Mouse (Mus musculus) neural tube, embryonic 12.5 days (tissue): Measurements from ENCODE around the gene Cdc34. TPM values are rescaled to one million over a fixed set of nuclear protein-coding genes. Genes with fewer than 3 reads are reported as not detected.

Experiments
- ATAC-seq: fragments of 200-750 bp; cut with Nextera tagmentation; 2 replicates; pipeline ENCODE4 v1.8.0; 2017; ENCODE audit warnings: low read depth, mild to moderate bottlenecking, moderate TSS enrichment, moderate library complexity; ENCODE audit not compliant: low FRiP score
- H3K27ac ChIP-seq: fragments of 300-500 bp; sonication (generic); 2 replicates; pipeline ENCODE4 v1.5.1; 2016
- H3K27me3 ChIP-seq: fragments of 300-500 bp; sonication (generic); replicated peaks from 2 replicates; pipeline ENCODE4 v1.6.1; 2016; ENCODE audit warnings: mild to moderate bottlenecking
- H3K36me3 ChIP-seq: fragments of 300-500 bp; sonication (generic); 2 replicates; pipeline ENCODE4 v1.6.1; 2016; ENCODE audit warnings: mild to moderate bottlenecking
- H3K4me1 ChIP-seq: fragments of 300-500 bp; sonication (generic); 2 replicates; pipeline ENCODE4 v1.6.1; 2016
- H3K4me2 ChIP-seq: fragments of 300-500 bp; sonication (generic); replicated peaks from 2 replicates; pipeline ENCODE4 v1.6.1; 2016; ENCODE audit warnings: mild to moderate bottlenecking
- H3K4me3 ChIP-seq: fragments of 300-500 bp; sonication (generic); 2 replicates; pipeline ENCODE4 v1.5.1; 2016
- H3K9ac ChIP-seq: fragments of 300-500 bp; sonication (generic); 2 replicates; pipeline ENCODE4 v1.6.1; 2016; ENCODE audit warnings: mild to moderate bottlenecking
- H3K9me3 ChIP-seq: fragments of 300-500 bp; sonication (generic); 2 replicates; pipeline ENCODE4 v1.6.1; 2016; ENCODE audit warnings: mild to moderate bottlenecking
- WGBS: fragments of 180-500 bp; shearing (Covaris S2); methylation state at CpG from one replicate; pipeline ENCODE4 v1.1.7; 2016; 5-methylcytosine and 5-hydroxymethylcytosine counted together
- polyA plus RNA-seq: library from polyadenylated mRNA; unstranded; fragments of >200 nt; fragmentation: Nextera tagmentation; extraction: Ambion mirVana; gene quantifications from 2 replicates; pipeline ENCODE4 v1.2.1, GENCODE M21; 2016

Cdc34 gene
- polyA plus RNA-seq, 1 experiment from 2014 or later: 136 TPM

DNA sequence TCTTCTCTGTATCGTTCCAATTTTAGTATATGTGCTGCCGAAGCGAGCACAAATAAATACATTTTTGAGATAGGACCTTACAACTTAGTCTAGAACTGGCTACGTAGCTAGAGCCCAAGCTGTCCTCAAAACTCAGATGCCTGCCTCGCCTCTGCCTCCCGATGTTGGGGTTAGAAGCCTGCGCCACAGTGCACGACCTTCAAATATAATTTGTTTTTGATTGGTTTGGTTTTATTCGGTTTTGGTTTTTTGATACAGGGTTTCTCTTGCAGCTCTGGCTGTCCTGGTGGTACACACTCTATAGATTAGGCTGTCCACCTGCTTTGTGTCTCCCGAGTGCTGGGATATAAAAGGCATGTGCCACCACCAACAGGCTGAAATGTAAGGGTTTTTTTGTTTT lies 21.5 kb downstream of the Cdc34 start:
- no peak overlapping the region for H3K9ac ChIP-seq
- H3K27ac ChIP-seq: no peak overlapping the region
- H3K9me3 ChIP-seq: no peaks in the 10 kb centered on the region
- H3K4me3 ChIP-seq: peak overlapping the region; percentile 65; the same call in 1 of the 2 replicates
- H3K27me3 ChIP-seq: no peaks in the 10 kb centered on the region
- H3K4me2 ChIP-seq: peak overlapping the region; percentile 95
- 77% methylated on average over 10 of the region's 10 CpGs for WGBS
- peaks cover 27% of the 10 kb centered on the region for H3K4me1 ChIP-seq
- H3K36me3 ChIP-seq: peaks cover 1% of the 10 kb centered on the region
- ATAC-seq: no peak; the same call in 1 of the 2 replicates

DNA sequence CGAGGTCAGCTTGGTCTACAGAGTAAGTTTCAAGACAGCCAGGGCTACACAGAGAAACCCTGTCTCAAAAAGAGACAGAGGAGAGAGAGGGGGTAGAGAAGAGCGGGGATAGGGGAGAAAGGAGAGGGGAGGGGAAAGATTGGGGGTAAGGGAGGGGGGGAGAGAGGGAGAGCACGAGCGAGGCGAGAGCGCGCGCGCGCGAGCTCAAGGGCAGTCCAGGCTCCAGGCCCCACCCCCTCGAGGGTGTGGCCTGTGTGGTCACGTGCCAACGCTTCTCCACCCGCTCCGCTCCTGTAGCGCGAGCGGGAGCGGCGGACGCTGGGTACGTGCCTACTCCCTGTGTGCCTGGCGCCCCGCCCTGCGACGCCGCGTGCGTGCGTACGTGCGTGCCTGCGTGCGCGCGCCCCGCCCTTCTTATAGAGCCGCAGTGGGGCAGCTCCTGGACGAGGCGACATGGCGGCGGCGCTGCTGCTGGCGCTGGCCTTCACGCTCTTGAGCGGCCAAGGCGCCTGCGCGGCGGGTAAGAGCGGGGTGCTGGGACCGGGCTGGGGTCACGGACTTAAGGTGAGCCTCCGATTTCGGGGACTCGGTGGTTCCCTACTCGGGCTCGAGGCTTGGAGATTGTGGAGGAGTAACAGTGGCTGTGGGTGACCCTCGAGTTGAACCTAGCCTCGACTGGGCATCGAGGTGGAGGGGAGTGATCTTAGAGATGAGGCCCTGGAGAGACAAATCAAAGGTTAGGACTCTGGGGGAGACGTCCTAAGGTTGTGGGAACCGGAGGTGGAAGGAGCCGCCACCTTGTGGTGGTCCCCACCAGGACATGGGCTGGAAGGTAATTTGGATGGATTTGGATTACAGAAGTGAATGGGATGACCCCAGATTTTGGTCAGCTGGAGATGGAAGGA lies 22.3 kb downstream of the Cdc34 start, which contains the start of gene Bsg:
TSS of gene Bsg (plus strand) at position 427 of the 905 bp plus-strand sequence.
- Histone ChIP-seq H3K36me3 (peaks cover 9% of the 10 kb centered on the region), H3K27ac (no peak within 1 kb of the TSS), H3K9me3 (no peaks in the 10 kb centered on the region), H3K27me3 (no peaks in the 10 kb centered on the region), H3K4me2 (peak within 1 kb of the TSS; percentile 95), H3K4me3 (peak within 1 kb of the TSS; percentile 65), H3K9ac (peak within 1 kb of the TSS; percentile 80), H3K4me1 (peaks cover 31% of the 10 kb centered on the region)
- under 1% methylated on average over 65 of the region's 65 CpGs for WGBS
- peak; percentile 95 for ATAC-seq

DNA sequence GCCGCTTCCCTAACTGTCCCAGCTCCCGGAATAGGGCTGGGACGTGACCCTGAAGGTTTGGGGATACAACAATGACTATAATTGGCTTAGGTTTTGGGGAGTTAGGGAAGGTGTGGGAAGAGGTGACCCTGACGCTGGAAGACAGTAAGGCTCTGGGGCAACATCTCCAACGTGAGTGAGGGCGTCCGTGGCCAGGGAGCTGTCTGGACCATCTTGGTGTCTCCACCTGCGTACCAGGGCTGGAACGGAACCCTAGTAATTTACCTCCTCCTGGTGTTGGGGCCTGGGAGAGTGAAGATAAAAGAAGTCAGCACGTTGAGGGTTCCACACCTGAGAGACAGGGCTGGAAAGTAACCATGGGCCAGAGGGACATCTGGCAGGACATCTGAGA lies 23.0 kb downstream of the Cdc34 start:
- peaks cover 31% of the 10 kb centered on the region for H3K4me1 ChIP-seq
- peak overlapping the region; percentile 65 for H3K4me3 ChIP-seq
- peak overlapping the region; percentile 80 for H3K9ac ChIP-seq
- WGBS: 8% methylated on average over 10 of the region's 10 CpGs
- no peaks in the 10 kb centered on the region for H3K9me3 ChIP-seq
- H3K4me2 ChIP-seq: peak overlapping the region; percentile 95
- peak; percentile 7 for ATAC-seq
- no peaks in the 10 kb centered on the region for H3K27me3 ChIP-seq
- H3K36me3 ChIP-seq: peaks cover 16% of the 10 kb centered on the region
- H3K27ac ChIP-seq: no peak overlapping the region

GRCm38 (mm10) chr10:79705951-79706350 lies 24.0 kb downstream of the Cdc34 start:
- no peaks in the 10 kb centered on the region for H3K27me3 ChIP-seq
- H3K36me3 ChIP-seq: peaks cover 26% of the 10 kb centered on the region
- H3K27ac ChIP-seq: no peak overlapping the region
- ATAC-seq: no peak
- H3K9me3 ChIP-seq: no peaks in the 10 kb centered on the region
- WGBS: 85% methylated on average over 5 of the region's 5 CpGs
- H3K4me2 ChIP-seq: peak overlapping the region; percentile 95
- H3K4me1 ChIP-seq: peaks cover 31% of the 10 kb centered on the region
- peak overlapping the region; percentile 80 for H3K9ac ChIP-seq
- peak overlapping the region; percentile 65 for H3K4me3 ChIP-seq

DNA sequence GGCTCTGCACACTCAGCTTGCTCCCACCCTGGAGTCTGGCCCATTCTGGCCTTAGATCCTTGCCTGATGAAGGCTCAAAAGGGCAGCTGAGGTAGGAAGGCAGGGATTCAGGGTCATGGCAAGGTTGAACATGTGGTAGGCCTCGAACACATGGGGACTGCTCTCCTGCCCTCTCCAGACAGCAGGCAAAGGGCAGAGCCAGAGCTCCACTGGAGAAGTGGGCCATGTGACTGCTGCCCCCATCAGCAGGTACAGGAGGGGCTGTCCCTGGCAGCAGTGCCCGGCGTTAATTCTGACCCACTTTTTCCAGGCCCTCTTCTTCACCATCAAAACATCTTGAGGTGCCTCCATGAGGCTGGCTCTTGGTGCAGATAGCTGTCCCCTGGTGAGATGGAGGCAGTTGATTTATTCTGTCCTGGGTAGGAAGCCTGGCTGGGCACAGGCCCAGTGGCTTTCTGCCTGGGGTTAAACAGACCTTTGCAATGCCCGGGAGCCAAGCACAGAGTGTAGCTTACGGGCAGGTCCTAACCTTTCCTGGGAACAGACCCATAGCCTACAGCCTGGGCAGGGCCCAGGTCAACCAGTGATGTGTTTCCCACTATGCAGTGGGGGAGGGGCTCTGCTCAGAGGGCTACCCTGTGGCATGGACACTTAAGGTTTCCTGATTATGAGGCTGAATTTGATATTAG lies 24.6 kb downstream of the Cdc34 start:
- peak overlapping the region; percentile 95 for H3K4me2 ChIP-seq
- H3K27ac ChIP-seq: no peak overlapping the region
- H3K9me3 ChIP-seq: no peaks in the 10 kb centered on the region
- peaks cover 32% of the 10 kb centered on the region for H3K36me3 ChIP-seq
- H3K4me1 ChIP-seq: peaks cover 31% of the 10 kb centered on the region
- peak overlapping the region; percentile 80; the same call in 1 of the 2 replicates for H3K9ac ChIP-seq
- H3K27me3 ChIP-seq: no peaks in the 10 kb centered on the region
- ATAC-seq: no peak
- H3K4me3 ChIP-seq: peak overlapping the region; percentile 65
- 86% methylated on average over 5 of the region's 5 CpGs for WGBS

DNA sequence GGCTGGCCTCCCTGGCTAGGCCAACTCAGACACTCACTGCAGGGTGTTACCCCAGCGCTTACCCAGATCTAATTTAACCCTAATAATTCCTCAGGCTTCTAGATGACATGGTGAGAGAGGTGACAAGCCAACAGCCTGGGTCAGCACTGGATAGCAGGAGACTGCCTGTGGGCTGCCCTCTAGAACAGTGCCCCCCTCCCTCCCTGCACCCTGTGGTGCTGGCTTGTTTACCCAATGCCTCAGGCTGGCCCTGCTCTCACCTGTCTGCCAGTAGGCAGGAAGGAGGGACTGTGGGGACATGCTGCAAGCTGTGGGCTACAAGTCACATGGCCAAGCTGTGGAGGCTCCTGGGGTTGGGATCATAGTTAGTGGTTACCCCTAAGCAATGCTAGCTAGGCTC lies 25.2 kb downstream of the Cdc34 start:
- Histone ChIP-seq H3K27me3 (no peaks in the 10 kb centered on the region), H3K27ac (no peak overlapping the region), H3K4me3 (no peak overlapping the region), H3K9ac (no peak overlapping the region), H3K36me3 (peaks cover 38% of the 10 kb centered on the region), H3K4me2 (peak overlapping the region; percentile 95), H3K4me1 (peaks cover 31% of the 10 kb centered on the region), H3K9me3 (no peaks in the 10 kb centered on the region)
- 84% methylated on average over 1 of the region's 1 CpGs for WGBS
- ATAC-seq: no peak

GRCm38 (mm10) chr10:79707759-79708158 lies 25.8 kb downstream of the Cdc34 start:
- Histone ChIP-seq H3K4me3 (no peak overlapping the region), H3K27me3 (no peaks in the 10 kb centered on the region), H3K36me3 (peaks cover 38% of the 10 kb centered on the region), H3K9me3 (no peaks in the 10 kb centered on the region), H3K9ac (no peak overlapping the region), H3K4me2 (no peak overlapping the region), H3K27ac (no peak overlapping the region), H3K4me1 (peaks cover 31% of the 10 kb centered on the region)
- no peak for ATAC-seq
- whole genome bisulfite sequencing: 72% methylated on average over 4 of the region's 4 CpGs

DNA sequence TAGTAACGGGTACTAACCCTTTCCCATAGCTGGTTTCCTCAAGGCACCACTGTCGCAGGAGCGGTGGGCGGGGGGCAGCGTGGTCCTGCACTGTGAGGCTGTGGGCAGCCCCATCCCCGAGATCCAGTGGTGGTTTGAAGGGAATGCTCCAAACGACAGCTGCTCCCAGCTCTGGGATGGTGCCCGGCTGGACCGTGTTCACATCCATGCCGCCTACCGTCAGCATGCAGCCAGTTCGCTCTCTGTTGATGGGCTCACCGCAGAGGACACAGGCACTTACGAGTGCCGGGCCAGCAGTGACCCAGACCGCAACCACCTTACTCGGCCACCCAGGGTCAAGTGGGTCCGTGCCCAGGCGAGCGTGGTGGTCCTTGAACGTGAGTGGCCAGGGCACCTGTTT lies 26.7 kb downstream of the Cdc34 start:
- no peak overlapping the region for H3K9ac ChIP-seq
- peaks cover 38% of the 10 kb centered on the region for H3K36me3 ChIP-seq

DNA sequence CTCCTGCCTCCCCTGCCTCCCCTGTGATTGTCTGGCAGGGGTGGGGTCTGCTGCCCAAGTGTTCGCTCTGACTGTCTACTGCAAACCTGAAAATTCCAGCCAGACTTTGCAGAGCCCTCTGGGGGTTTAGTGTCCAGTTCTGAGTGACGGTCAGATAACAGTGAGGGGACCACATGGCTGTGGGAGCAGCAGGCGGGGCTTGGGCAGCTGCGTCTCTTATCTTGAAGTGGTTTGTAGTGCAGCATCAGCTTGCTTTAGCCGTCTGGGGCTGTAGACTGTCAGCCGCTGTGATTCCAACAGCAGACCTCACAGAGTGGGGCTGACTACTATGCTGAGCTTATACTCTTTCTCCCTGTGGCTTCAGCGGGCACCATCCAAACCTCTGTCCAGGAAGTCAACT lies 27.3 kb downstream of the Cdc34 start:
- Histone ChIP-seq H3K27ac (no peak overlapping the region), H3K4me1 (peaks cover 31% of the 10 kb centered on the region), H3K4me3 (no peak overlapping the region), H3K9me3 (no peaks in the 10 kb centered on the region), H3K27me3 (0 out of 2 replicates have a peak, but pooled peaks cover 2% of the 10 kb centered on the region), H3K4me2 (no peak overlapping the region), H3K36me3 (peaks cover 38% of the 10 kb centered on the region), H3K9ac (no peak overlapping the region)
- ATAC-seq: no peak
- 85% methylated on average over 7 of the region's 7 CpGs for WGBS

More for the DNA sequence above, 26.7 kb downstream of the Cdc34 start:
- Histone ChIP-seq H3K27ac (no peak overlapping the region), H3K4me3 (no peak overlapping the region), H3K9me3 (no peaks in the 10 kb centered on the region), H3K4me2 (no peak overlapping the region), H3K27me3 (0 out of 2 replicates have a peak, but pooled peaks cover under 1% of the 10 kb centered on the region), H3K4me1 (peaks cover 31% of the 10 kb centered on the region)
- no peak for ATAC-seq
- WGBS: 91% methylated on average over 21 of the region's 21 CpGs

DNA sequence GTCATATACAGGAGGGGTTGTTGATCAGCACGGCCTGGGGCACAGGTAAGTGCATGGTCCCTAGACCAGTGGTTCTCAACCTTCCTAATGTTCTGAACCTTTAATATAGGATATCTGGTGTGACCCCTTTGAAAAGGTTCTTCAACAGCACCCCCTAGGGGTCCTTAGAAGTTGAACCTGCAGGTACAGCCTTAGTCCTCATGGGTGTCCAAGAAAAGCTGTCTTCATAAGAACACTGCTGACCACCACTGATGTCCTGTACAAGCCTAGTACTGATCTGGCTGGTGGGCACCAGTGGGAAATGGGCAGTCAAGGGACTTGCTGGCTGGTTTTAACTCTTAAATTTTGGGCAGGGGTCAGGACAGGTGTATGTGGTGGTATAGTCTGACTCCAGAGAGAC lies 30.0 kb downstream of the Cdc34 start:
- H3K36me3 ChIP-seq: peaks cover 38% of the 10 kb centered on the region
- 0 out of 2 replicates have a peak, but pooled peaks have one; percentile 7 for ATAC-seq

DNA sequence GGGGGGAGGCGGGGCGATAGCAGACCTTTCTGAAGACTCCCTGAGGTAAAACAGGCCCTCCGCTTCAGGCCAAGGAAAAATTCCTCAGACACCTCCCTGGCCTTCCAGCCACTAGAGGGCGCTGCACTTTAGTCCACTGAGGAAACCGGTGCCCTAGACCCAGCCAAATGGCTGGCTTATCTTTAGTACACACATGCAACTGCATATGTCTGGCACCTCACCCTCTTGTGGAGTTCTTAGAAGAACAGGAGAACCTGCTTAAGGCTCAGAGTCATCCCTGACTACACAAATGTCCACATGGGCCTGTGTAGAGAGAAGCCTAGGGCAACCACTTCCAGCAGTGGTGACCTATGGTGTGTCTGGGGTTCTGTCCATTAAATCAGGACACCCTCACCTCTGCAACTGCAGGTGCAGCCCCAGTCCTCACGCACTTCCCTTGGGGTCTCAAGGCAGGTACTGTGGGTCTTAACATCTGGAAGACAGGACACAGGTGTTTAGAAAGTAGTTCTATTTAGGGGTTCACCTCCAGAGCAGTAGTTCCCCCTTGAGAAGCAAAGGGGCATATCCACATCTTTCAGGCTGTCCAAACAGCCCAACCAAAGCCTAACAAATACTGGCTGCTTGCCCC lies 30.6 kb downstream of the Cdc34 start:
- Histone ChIP-seq H3K4me1 (peaks cover 23% of the 10 kb centered on the region), H3K4me2 (no peak overlapping the region), H3K9me3 (no peaks in the 10 kb centered on the region), H3K4me3 (no peak overlapping the region), H3K9ac (no peak overlapping the region), H3K36me3 (peaks cover 38% of the 10 kb centered on the region), H3K27ac (no peak overlapping the region), H3K27me3 (peaks cover 34% of the 10 kb centered on the region)
- peak; percentile 28; the same call in 1 of the 2 replicates for ATAC-seq
- 14% methylated on average over 5 of the region's 6 CpGs for WGBS

More for the DNA sequence above, 30.0 kb downstream of the Cdc34 start:
- no peak overlapping the region for H3K9ac ChIP-seq
- 84% methylated on average over 1 of the region's 1 CpGs for WGBS
- peaks cover 28% of the 10 kb centered on the region for H3K27me3 ChIP-seq
- no peaks in the 10 kb centered on the region for H3K9me3 ChIP-seq
- no peak overlapping the region for H3K4me3 ChIP-seq
- no peak overlapping the region for H3K4me2 ChIP-seq
- H3K4me1 ChIP-seq: peaks cover 19% of the 10 kb centered on the region
- H3K27ac ChIP-seq: no peak overlapping the region

DNA sequence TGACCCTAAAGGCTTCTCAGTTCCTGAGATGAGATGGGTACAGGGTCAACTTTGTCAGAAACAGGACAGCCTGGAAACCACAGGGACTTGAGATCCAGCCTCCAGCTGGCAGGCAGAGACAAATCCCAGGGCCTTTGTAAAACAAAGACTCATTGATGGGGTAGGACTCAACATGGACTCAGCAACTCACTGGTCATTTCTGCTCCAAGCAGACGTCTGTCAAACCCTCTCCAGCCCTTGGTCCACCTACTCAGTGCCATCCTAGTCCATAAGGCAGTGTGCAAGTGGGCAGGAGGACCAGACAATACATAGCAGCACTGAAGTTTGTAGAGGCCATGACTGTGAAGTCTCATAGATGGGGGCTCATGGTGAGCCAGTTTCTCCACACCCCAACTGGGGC lies 31.2 kb downstream of the Cdc34 start:
- Histone ChIP-seq H3K36me3 (peaks cover 38% of the 10 kb centered on the region), H3K4me2 (no peak overlapping the region), H3K4me3 (no peak overlapping the region), H3K9me3 (no peaks in the 10 kb centered on the region), H3K27ac (no peak overlapping the region), H3K9ac (no peak overlapping the region), H3K4me1 (peaks cover 25% of the 10 kb centered on the region), H3K27me3 (peaks cover 39% of the 10 kb centered on the region)
- 45% methylated on average over 1 of the region's 1 CpGs for WGBS
- no peak for ATAC-seq
